Mouse (Mus musculus): ENCODE results near the gene Fasl.

DNA sequence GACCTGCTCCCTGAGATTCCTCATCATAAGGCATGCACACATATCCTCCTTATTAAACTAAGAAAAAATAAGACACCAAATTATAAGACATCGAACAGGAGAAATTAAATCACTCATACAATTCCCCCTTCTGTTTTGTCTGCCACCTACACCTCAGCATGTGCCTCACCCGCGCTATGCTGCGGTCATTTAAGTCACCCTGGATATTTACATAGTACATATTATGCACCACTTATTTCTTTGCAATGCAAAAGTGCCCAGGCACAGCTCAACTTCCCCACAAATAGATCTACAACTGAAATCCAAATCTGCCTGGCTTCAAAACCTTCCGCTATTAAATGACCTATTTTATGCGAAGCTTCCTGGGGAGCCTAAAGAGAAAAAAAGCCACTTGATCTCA, 39.6 kb downstream of the Fasl start:
- TF ChIP-seq CTCF (IDR thresholded peaks at IDR 0.05; ENCODE audit: low read depth) (no peak), EP300 (IDR thresholded peaks at IDR 0.05; ENCODE audit: low read depth) (no peak)

All from heart, postnatal 0 days (tissue).